In the genomic region with DNA sequence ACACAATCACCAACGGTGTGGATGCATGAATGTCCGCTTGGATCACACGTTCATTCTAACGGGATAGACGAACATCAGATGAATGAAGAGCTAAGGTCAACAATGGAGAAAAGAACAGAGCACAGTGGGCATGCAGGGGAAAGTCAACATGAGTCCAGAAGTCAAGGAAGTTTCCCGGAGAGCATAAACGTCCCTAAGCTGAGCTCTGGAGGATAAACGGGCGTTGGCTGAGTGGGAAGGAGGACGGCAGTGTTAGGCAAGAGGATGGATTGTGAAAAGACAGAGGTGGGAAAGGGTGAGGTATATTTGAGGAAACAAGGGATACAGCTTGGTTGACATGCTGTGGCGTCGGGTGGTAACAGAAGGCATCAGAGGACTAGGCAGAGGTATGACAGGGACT, we compare ENCODE assay signal across 28 mouse cellular contexts. TPM values are rescaled to one million over a fixed set of nuclear protein-coding genes. Genes with fewer than 3 reads are reported as not detected.
DNase-seq lines count a peak whose midpoint lies in the region; ATAC-seq and TF ChIP-seq lines count a peak whose summit lies in the region.
"Had no signal": no experiment of that assay in that cellular context is flagged by ENCODE, and none has a peak within 500 bp of the region (broad histone marks: within the 10 kb centered on the region; RNA-seq: fewer than 3 reads in every experiment).

No protein-coding gene starts in this region.

- H3K36me3 ChIP-seq in intestine, embryonic 16.5 days (ENCODE audit: control insufficient read depth, insufficient read depth, low read length): no peaks in the 10 kb centered on the region
- H3K36me3 ChIP-seq in small intestine, adult 2 months (ENCODE audit: control insufficient read depth, insufficient read depth, low read length): no peaks in the 10 kb centered on the region
- H3K36me3 ChIP-seq in forebrain, postnatal 0 days (ENCODE audit: insufficient read depth): no peaks in the 10 kb centered on the region
- H3K36me3 ChIP-seq: embryonic facial prominence, embryonic 13.5 days; embryonic facial prominence, embryonic 15.5 days; forebrain, embryonic 10.5 days; forebrain, embryonic 12.5 days; G1E had no signal

- H3K4me3 ChIP-seq in intestine, embryonic 16.5 days (ENCODE audit: low read length): peak overlapping the region; percentile 54
- H3K4me3 ChIP-seq in small intestine, adult 2 months (ENCODE audit: low read depth, low read length): peak overlapping the region; percentile 41
- no peak overlapping the region for H3K4me3 ChIP-seq in forebrain, postnatal 0 days (ENCODE audit: low read depth, low read length)
- H3K4me3 ChIP-seq: embryonic facial prominence, embryonic 13.5 days; embryonic facial prominence, embryonic 15.5 days; erythroblast, embryonic 14.5 days; forebrain, embryonic 10.5 days; forebrain, embryonic 12.5 days had no signal

- peak; percentile 66 for ATAC-seq in intestine, embryonic 16.5 days
- no peak for ATAC-seq in forebrain, postnatal 0 days
- ATAC-seq: activated CD4-positive, CD25-positive, alpha-beta regulatory T cell, adult 4 months; CD4-positive, CD25-positive, alpha-beta regulatory T cell, adult 4 months; forebrain, embryonic 14.5 days; forebrain, embryonic 16.5 days; Patski had no signal

- H3K27ac ChIP-seq in intestine, embryonic 16.5 days (ENCODE audit: low read length): peak overlapping the region; percentile 85
- H3K27ac ChIP-seq in small intestine, adult 2 months (ENCODE audit: insufficient read depth, low read depth, low read length): peak overlapping the region; percentile 97
- no peak overlapping the region for H3K27ac ChIP-seq in forebrain, postnatal 0 days (ENCODE audit: low read depth, low read length)
- H3K27ac ChIP-seq: embryonic facial prominence, embryonic 13.5 days; embryonic facial prominence, embryonic 15.5 days; forebrain, embryonic 10.5 days; forebrain, embryonic 12.5 days had no signal

- no peak overlapping the region for H3K9ac ChIP-seq in intestine, embryonic 16.5 days (ENCODE audit: low read depth, low read length)
- H3K9ac ChIP-seq in forebrain, postnatal 0 days: no peak overlapping the region
- H3K9ac ChIP-seq: embryonic facial prominence, embryonic 13.5 days; embryonic facial prominence, embryonic 15.5 days; forebrain, embryonic 12.5 days had no signal

- peak; percentile 54 for DNase-seq in heart, adult 11 months
- no peak for DNase-seq in heart, postnatal 25 days (ENCODE audit: low spot score)
- DNase-seq in forebrain, postnatal 0 days: no peak
- DNase-seq in liver: no peak
- DNase-seq: adrenal gland, adult 8-10 months; adrenal gland, postnatal 14 days; adrenal gland, postnatal 36 days; B cell, adult 2 months; cerebellum, adult 11-12 months; cerebellum, adult 2 months; cerebellum, adult 9-10 months; cerebellum, postnatal 10 days; cerebellum, postnatal 25 days; embryo, embryonic 11 days had no signal

- H3K9me3 ChIP-seq in intestine, embryonic 16.5 days (ENCODE audit: control insufficient read depth, low read length): no peaks in the 10 kb centered on the region
- no peaks in the 10 kb centered on the region for H3K9me3 ChIP-seq in forebrain, postnatal 0 days (ENCODE audit: low read length)
- H3K9me3 ChIP-seq: embryonic facial prominence, embryonic 13.5 days; embryonic facial prominence, embryonic 15.5 days; forebrain, embryonic 10.5 days; forebrain, embryonic 12.5 days; G1E had no signal

- intact Hi-C loops in heart, postnatal 25 days (cut with DNase I): no loop called here

- whole genome bisulfite sequencing in intestine, embryonic 16.5 days: 63% methylated on average over 12 of the region's 12 CpGs
- 28% methylated on average over 12 of the region's 12 CpGs for WGBS in small intestine, adult 2 months
- WGBS in forebrain, postnatal 0 days: 85% methylated on average over 12 of the region's 12 CpGs

- no peak for TF ChIP-seq CTCF in small intestine, adult 2 months (IDR thresholded peaks at IDR 0.05; ENCODE audit: extremely low read depth, insufficient read length, insufficient replicate concordance, low read depth, low read length)
- no peak for TF ChIP-seq CTCF in forebrain, postnatal 0 days (IDR thresholded peaks at IDR 0.05; ENCODE audit: low read depth)

- peak overlapping the region; percentile 44 for H3K4me2 ChIP-seq in intestine, embryonic 16.5 days (ENCODE audit: low read depth, low read length)
- no peak overlapping the region for H3K4me2 ChIP-seq in forebrain, postnatal 0 days (ENCODE audit: low read depth)
- H3K4me2 ChIP-seq: embryonic facial prominence, embryonic 13.5 days; embryonic facial prominence, embryonic 15.5 days; forebrain, embryonic 12.5 days had no signal

- no peak for TF ChIP-seq POLR2A in small intestine, adult 2 months (IDR thresholded peaks at IDR 0.05; ENCODE audit: low read depth, low read length)

- H3K4me1 ChIP-seq in intestine, embryonic 16.5 days (ENCODE audit: control insufficient read depth, insufficient read depth, low read length): 0 out of 2 replicates have a peak, but pooled peaks cover 4% of the 10 kb centered on the region
- peaks cover 3% of the 10 kb centered on the region; the same call in 1 of the 2 replicates for H3K4me1 ChIP-seq in small intestine, adult 2 months (ENCODE audit: control insufficient read depth, insufficient read depth, insufficient read length, low read length)
- no peaks in the 10 kb centered on the region for H3K4me1 ChIP-seq in forebrain, postnatal 0 days (ENCODE audit: insufficient read depth)
- H3K4me1 ChIP-seq: embryonic facial prominence, embryonic 13.5 days; embryonic facial prominence, embryonic 15.5 days; forebrain, embryonic 10.5 days; forebrain, embryonic 12.5 days had no signal

- H3K27me3 ChIP-seq in intestine, embryonic 16.5 days (replicated peaks; ENCODE audit: control insufficient read depth, insufficient read depth, low read length): no peaks in the 10 kb centered on the region
- no peaks in the 10 kb centered on the region for H3K27me3 ChIP-seq in small intestine, adult 2 months (ENCODE audit: control insufficient read depth, insufficient read depth, low read length)
- H3K27me3 ChIP-seq in forebrain, postnatal 0 days (ENCODE audit: insufficient read depth, low read length): no peaks in the 10 kb centered on the region
- H3K27me3 ChIP-seq: CH12.LX; embryonic facial prominence, embryonic 13.5 days; embryonic facial prominence, embryonic 15.5 days; forebrain, embryonic 12.5 days had no signal

RNA-seq across cellular contexts. Expression of a gene that starts 0.6 kb away (rescaled TPM):
- total RNA-seq in heart, postnatal 25 days (2021): not detected
- polyA plus RNA-seq in intestine, embryonic 16.5 days (2015; fragmentation: Nextera tagmentation; extraction: Ambion mirVana): 91.5 and 109 TPM in 2 replicates
- polyA plus RNA-seq in small intestine, adult 2 months (2012; rRNA removed): 26.6 and 69.2 TPM in 2 replicates
- 0.54 and 0.67 TPM in 2 replicates for total RNA-seq in forebrain, postnatal 0 days (2014; rRNA removed)
- polyA plus RNA-seq in forebrain, postnatal 0 days (2015; fragmentation: Nextera tagmentation; extraction: Ambion mirVana): 0.14 and 0.42 TPM in 2 replicates
- total RNA-seq: adrenal gland, postnatal 36 days; G1E had no signal
- polyA plus RNA-seq: activated CD4-positive, CD25-positive, alpha-beta regulatory T cell, adult 4 months; CD4-positive, CD25-positive, alpha-beta regulatory T cell, adult 4 months; embryonic facial prominence, embryonic 13.5 days; erythroblast, embryonic 14.5 days; forebrain, embryonic 10.5 days; G1E had no signal

RNA-seq across cellular contexts. Expression of a gene that starts 22.1 kb away (rescaled TPM):
- total RNA-seq in heart, postnatal 25 days (2021): 10 to 100 TPM in 1 of 2 experiments, 1 to 10 TPM in 1; 8.3 to 11.5 TPM
- polyA plus RNA-seq in intestine, embryonic 16.5 days (2015; fragmentation: Nextera tagmentation; extraction: Ambion mirVana): 0.40 and 0.49 TPM in 2 replicates
- 2.0 and 3.9 TPM in 2 replicates for polyA plus RNA-seq in small intestine, adult 2 months (2012; rRNA removed)
- 19.4 and 39.2 TPM in 2 replicates for total RNA-seq in forebrain, postnatal 0 days (2014; rRNA removed)
- polyA plus RNA-seq in forebrain, postnatal 0 days (2015; fragmentation: Nextera tagmentation; extraction: Ambion mirVana): 0.42 and 0.45 TPM in 2 replicates

RNA-seq across cellular contexts. Expression of a gene that starts 25.9 kb away (rescaled TPM):
- total RNA-seq in heart, postnatal 25 days (2021): 10 to 100 TPM; 28.3 to 33.9 TPM
- polyA plus RNA-seq in intestine, embryonic 16.5 days (2015; fragmentation: Nextera tagmentation; extraction: Ambion mirVana): 217 and 222 TPM in 2 replicates
- 401 and 773 TPM in 2 replicates for polyA plus RNA-seq in small intestine, adult 2 months (2012; rRNA removed)
- 31.7 and 47.5 TPM in 2 replicates for total RNA-seq in forebrain, postnatal 0 days (2014; rRNA removed)
- polyA plus RNA-seq in forebrain, postnatal 0 days (2015; fragmentation: Nextera tagmentation; extraction: Ambion mirVana): 119 and 159 TPM in 2 replicates

RNA-seq across cellular contexts. Expression of a gene that starts 45.3 kb away (rescaled TPM):
- total RNA-seq in heart, postnatal 25 days (2021): 1 to 10 TPM in 1 of 2 experiments, under 1 TPM in 1; 0.62 to 2.0 TPM
- polyA plus RNA-seq in intestine, embryonic 16.5 days (2015; fragmentation: Nextera tagmentation; extraction: Ambion mirVana): 0.65 and 0.93 TPM in 2 replicates
- 0.28 and 0.56 TPM in 2 replicates for polyA plus RNA-seq in small intestine, adult 2 months (2012; rRNA removed)
- total RNA-seq in forebrain, postnatal 0 days (2014; rRNA removed): 0.92 and 1.9 TPM in 2 replicates
- 1.1 and 2.1 TPM in 2 replicates for polyA plus RNA-seq in forebrain, postnatal 0 days (2015; fragmentation: Nextera tagmentation; extraction: Ambion mirVana)

RNA-seq across cellular contexts. Expression of a gene that starts 45.9 kb away (rescaled TPM):
- total RNA-seq in heart, postnatal 25 days (2021): 10 to 100 TPM; 57.0 to 63.3 TPM
- polyA plus RNA-seq in intestine, embryonic 16.5 days (2015; fragmentation: Nextera tagmentation; extraction: Ambion mirVana): 82.1 and 82.3 TPM in 2 replicates
- 16.0 and 32.0 TPM in 2 replicates for polyA plus RNA-seq in small intestine, adult 2 months (2012; rRNA removed)
- 45.8 and 52.5 TPM in 2 replicates for total RNA-seq in forebrain, postnatal 0 days (2014; rRNA removed)
- polyA plus RNA-seq in forebrain, postnatal 0 days (2015; fragmentation: Nextera tagmentation; extraction: Ambion mirVana): 67.1 and 87.4 TPM in 2 replicates

Comparison
In these comparisons a context has a peak if more than half of its experiments do, and no peak if none do; other contexts are left out.
1. RNA of a gene that starts 0.6 kb away (polyA plus RNA-seq): 91.5 to 109 TPM in intestine, embryonic 16.5 days and 26.6 to 69.2 TPM in small intestine, adult 2 months; 0.14 to 0.42 TPM in forebrain, postnatal 0 days; every median in the first group is over 10 times any median in the second.